Mouse (Mus musculus) intestine, embryonic 14.5 days (tissue): ENCODE measurements at regions not wholly inside any gene's neighbourhood (a gene's known extent, or its start where the extent isn't known, plus 50 kb on each side); places are given as distances from the start of the nearest gene placed in this dataset.
A peak's percentile ranks its signal among the peaks of the same experiment; 100 is the strongest.

Experiments
- ATAC-seq: fragments of 200-750 bp; cut with Nextera tagmentation; replicated peaks from 2 replicates; pipeline ENCODE4 v1.8.0; 2017; ENCODE audit warnings: low read depth, moderate number of reproducible peaks, moderate TSS enrichment, moderate library complexity; ENCODE audit not compliant: low FRiP score, low TSS enrichment
- DNase-seq: peaks from one replicate; pipeline ENCODE4 v3.0.0-alpha.2; 2018; ENCODE audit warnings: low spot score
- H3K27ac ChIP-seq: fragments of 300-500 bp; sonication (generic); 2 replicates; pipeline ENCODE4 v1.5.1; 2014; ENCODE audit warnings: low read depth, mild to moderate bottlenecking, control low read depth
- H3K27me3 ChIP-seq: fragments of 300-500 bp; sonication (generic); replicated peaks from 2 replicates; pipeline ENCODE4 v1.6.1; 2014; ENCODE audit warnings: low read length, control low read depth; ENCODE audit not compliant: control insufficient read depth, insufficient read depth
- H3K36me3 ChIP-seq: fragments of 300-500 bp; sonication (generic); 2 replicates; pipeline ENCODE4 v1.6.1; 2014; ENCODE audit warnings: low read length, control low read depth; ENCODE audit not compliant: control insufficient read depth, insufficient read depth
- H3K4me1 ChIP-seq: fragments of 300-500 bp; sonication (generic); replicated peaks from 2 replicates; pipeline ENCODE4 v1.6.1; 2014; ENCODE audit warnings: low read length, control low read depth, mixed read lengths; ENCODE audit not compliant: control insufficient read depth, insufficient read depth
- H3K4me2 ChIP-seq: fragments of 300-500 bp; sonication (generic); 2 replicates; pipeline ENCODE4 v1.6.1; 2014; ENCODE audit warnings: low read length
- H3K4me3 ChIP-seq: fragments of 300-500 bp; sonication (generic); 2 replicates; pipeline ENCODE4 v1.5.1; 2014; ENCODE audit warnings: low read depth, low read length, control low read depth, mixed read lengths
- H3K9ac ChIP-seq: fragments of 300-500 bp; sonication (generic); 2 replicates; pipeline ENCODE4 v1.6.1; 2014; ENCODE audit warnings: mild to moderate bottlenecking, low read length
- H3K9me3 ChIP-seq: fragments of 300-500 bp; sonication (generic); 2 replicates; pipeline ENCODE4 v1.6.1; 2016; ENCODE audit warnings: low read length, control low read depth; ENCODE audit not compliant: control insufficient read depth
- WGBS: fragments of 180-500 bp; shearing (Covaris S2); extraction: QIAGEN DNeasy Blood & Tissue Kit; methylation state at CpG from one replicate; pipeline ENCODE4 v1.1.7; 2014; 5-methylcytosine and 5-hydroxymethylcytosine counted together

DNA sequence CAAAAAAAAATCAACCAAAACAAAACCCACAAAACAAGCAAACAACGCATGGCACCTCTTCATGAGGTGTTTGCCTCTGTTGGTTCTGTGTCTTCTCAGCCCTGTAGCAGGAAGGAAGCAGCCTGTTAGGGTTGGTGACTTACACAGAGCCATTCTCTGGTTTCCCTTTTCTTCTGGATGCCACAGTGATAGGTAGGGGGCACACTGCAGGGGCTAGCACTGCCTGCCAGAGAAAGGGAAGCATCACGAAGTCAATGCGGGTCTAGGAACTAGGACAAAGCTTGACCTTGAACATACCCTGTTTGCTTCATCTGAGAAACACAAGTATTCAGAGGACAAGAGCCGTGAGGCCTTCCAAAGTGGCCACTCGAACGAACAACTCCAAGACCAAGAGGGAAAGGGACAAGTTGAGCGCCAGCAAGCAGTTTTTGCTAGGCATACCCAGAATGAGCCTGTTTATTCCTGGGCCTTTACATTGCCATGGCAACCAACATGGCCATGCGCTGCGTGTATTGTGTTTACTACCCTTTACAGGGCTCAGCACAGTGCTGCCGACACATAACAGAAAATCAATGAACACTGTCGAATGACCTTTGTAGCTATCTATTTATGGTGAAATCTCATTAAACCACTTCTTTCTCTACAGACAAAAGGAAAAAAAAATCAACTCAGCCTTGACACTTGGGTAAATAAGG, 91.9 kb upstream of the Dpt start:
- DNase-seq: no peak

DNA sequence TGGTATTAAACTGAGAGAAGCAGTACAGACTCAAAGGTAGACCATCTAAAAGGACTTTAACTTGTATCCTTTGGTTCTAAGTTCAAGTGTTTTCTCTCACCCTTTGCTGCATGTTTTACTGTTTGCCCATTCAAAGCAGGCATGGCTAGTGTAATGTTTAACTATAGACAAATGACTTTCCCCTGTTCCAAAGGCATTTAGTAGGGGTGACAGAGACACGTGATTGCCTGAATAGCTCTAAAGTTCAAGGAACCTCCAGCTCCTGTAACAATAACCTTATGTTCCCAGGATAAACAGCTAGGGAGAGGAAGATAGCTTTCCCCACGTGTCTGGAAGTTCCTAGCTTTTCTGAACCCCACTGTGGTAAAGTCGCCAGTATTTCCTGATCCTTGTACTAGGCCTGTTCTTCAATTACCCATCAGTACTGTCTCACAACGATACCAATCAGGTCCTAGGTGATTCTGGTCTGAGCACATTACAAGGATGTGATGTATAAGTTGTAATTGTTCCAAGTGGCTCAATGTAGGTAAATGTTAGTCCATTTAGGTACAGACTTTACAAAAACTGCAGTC, 92.8 kb upstream of the Dpt start:
- Histone ChIP-seq H3K4me2 (no peak overlapping the region), H3K36me3 (no peaks in the 10 kb centered on the region), H3K4me1 (no peaks in the 10 kb centered on the region), H3K9ac (no peak overlapping the region), H3K4me3 (no peak overlapping the region), H3K27me3 (no peaks in the 10 kb centered on the region), H3K9me3 (no peaks in the 10 kb centered on the region), H3K27ac (peak overlapping the region; percentile 29)
- WGBS: 40% methylated on average over 4 of the region's 4 CpGs
- DNase-seq: no peak
- peak; percentile 87 for ATAC-seq

More for the DNA sequence above, 91.9 kb upstream of the Dpt start:
- ATAC-seq: no peak
- Histone ChIP-seq H3K9ac (no peak overlapping the region), H3K9me3 (no peaks in the 10 kb centered on the region), H3K27ac (peak overlapping the region; percentile 29), H3K4me3 (no peak overlapping the region), H3K4me1 (no peaks in the 10 kb centered on the region), H3K27me3 (no peaks in the 10 kb centered on the region), H3K36me3 (no peaks in the 10 kb centered on the region), H3K4me2 (no peak overlapping the region)
- 74% methylated on average over 11 of the region's 11 CpGs for WGBS

DNA sequence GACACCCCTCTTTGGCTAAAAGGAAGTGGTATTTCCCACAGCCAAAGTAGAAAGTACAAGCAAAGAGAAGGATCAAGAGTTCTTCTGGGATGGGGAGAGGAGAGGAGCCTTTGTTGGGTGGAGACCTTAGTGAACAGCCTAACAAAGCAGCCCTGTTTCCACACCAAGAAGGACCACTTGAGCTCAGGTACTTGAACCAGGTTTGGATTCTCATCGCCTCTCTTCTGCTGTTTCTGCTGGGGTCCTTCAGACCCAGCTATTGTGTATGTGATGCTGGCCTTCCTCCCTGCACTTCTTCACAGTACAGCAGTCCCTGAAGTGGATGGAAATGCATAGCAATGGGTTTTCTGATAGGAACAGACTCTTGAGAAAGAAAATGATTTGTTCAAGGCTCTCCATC, 106.4 kb upstream of the Dpt start:
- no peak overlapping the region for H3K27ac ChIP-seq
- no peaks in the 10 kb centered on the region for H3K4me1 ChIP-seq
- ATAC-seq (no peak), DNase-seq (no peak)
- H3K4me3 ChIP-seq: no peak overlapping the region
- H3K9ac ChIP-seq: no peak overlapping the region
- H3K27me3 ChIP-seq: no peaks in the 10 kb centered on the region
- H3K36me3 ChIP-seq: no peaks in the 10 kb centered on the region
- WGBS: 100% methylated on average over 1 of the region's 1 CpGs
- no peak overlapping the region for H3K4me2 ChIP-seq
- H3K9me3 ChIP-seq: no peaks in the 10 kb centered on the region

DNA sequence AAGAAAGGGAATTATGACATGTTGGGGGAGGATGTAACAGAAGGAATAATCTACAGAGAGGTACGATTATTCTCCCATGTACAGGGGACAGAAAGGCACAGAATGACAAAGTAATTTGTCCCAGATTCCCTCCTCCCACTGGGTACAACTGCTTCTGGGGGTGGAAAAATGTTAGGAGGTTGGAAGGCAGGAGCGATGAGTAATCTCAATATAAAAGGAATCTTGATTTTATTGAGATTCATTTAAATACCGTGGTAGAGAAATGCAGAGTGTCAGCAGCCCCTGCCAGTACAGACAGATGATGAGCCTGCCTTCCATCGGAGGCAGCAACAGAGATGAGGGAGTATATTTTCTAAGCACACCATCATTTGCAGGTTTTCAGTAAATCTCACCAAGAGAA, 107.1 kb upstream of the Dpt start:
- no peak overlapping the region for H3K4me3 ChIP-seq
- H3K27me3 ChIP-seq: no peaks in the 10 kb centered on the region
- DNase-seq (no peak), ATAC-seq (no peak)
- WGBS: 78% methylated on average over 4 of the region's 4 CpGs
- H3K9me3 ChIP-seq: no peaks in the 10 kb centered on the region
- no peaks in the 10 kb centered on the region for H3K4me1 ChIP-seq
- no peak overlapping the region for H3K27ac ChIP-seq
- H3K36me3 ChIP-seq: no peaks in the 10 kb centered on the region
- no peak overlapping the region for H3K4me2 ChIP-seq
- no peak overlapping the region for H3K9ac ChIP-seq

DNA sequence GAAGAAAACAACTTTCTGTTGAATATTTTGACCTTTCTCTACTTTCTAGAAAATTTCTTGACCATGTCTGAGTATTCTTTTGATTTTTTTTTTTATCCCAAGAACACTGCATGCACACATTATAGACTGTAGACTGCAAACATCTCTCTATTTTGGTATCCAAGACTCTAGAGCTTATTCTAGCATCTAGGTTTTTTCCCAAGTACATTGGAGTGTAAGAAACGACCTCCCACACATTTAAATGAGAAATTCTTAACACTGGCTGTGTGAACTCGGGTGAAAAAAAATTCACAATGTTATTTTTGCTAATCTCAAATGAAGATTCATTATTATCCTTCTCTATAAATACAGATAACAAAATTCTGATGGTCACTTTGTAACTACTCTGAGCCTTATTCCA, 112.0 kb upstream of the Dpt start:
- Histone ChIP-seq H3K4me3 (no peak overlapping the region), H3K36me3 (no peaks in the 10 kb centered on the region), H3K9me3 (no peaks in the 10 kb centered on the region), H3K27ac (no peak overlapping the region), H3K4me1 (no peaks in the 10 kb centered on the region), H3K27me3 (no peaks in the 10 kb centered on the region), H3K9ac (no peak overlapping the region), H3K4me2 (no peak overlapping the region)
- 58% methylated on average over 2 of the region's 2 CpGs for WGBS
- DNase-seq (no peak), ATAC-seq (no peak)

DNA sequence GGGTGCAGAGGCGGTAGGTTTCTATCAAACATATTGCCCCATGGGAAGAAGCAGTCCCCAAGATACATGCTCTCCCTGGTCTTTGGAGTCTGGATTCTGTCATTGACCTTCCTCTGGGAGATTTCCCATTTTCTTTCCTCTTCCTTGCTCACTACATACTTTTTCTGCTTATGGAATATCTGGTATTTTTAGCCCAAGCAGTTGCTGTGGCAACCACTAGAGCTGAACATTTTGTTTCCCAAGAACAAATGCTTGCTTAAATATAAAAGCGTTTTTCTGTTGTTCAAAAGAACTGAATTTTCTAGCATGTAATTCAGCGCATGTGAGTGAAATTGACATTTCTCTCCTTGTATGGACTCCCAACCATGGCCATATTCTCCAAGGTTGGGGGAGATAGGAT, 112.7 kb upstream of the Dpt start:
- no peak for ATAC-seq
- no peak for DNase-seq
- H3K9me3 ChIP-seq: no peaks in the 10 kb centered on the region
- H3K9ac ChIP-seq: no peak overlapping the region
- H3K36me3 ChIP-seq: no peaks in the 10 kb centered on the region
- H3K4me3 ChIP-seq: no peak overlapping the region
- H3K27me3 ChIP-seq: no peaks in the 10 kb centered on the region
- WGBS: 89% methylated on average over 3 of the region's 3 CpGs
- no peak overlapping the region for H3K27ac ChIP-seq
- no peak overlapping the region for H3K4me2 ChIP-seq
- H3K4me1 ChIP-seq: no peaks in the 10 kb centered on the region

DNA sequence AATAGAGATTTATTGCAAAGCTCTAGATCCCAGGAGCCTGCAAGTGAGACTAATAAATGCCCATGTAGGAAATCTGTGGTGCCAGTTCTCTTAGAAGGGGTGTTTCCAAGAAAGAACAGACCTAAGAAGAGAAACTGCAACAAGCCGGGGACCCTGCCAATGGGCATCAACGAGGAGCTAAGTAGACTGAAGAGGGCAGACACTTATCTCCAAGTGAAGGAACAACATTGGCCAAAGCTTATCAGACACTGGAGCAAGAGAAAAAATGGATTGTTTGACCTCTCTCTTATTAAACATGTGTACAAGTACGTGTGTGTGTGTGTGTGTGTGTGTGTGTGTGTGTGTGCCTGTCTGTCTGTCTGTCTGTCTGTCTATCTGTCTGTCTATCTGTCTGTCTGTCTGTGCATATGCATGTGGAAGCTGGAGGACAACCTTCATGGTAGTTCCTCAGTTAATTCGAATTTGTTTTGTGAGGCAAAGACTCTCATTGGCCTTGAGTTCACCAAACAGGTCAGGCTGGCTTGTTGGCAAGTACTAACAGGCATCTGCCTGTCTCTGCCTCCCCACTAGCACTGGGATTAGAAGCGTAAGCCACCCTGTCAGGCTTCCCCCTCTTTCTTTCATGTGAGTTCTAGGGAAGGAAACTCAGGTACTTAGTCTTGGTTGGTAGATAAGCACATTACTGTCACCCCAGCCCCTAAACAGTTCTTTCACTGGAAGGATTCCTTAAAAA, 113.4 kb upstream of the Dpt start:
- H3K9ac ChIP-seq: no peak overlapping the region
- no peak overlapping the region for H3K27ac ChIP-seq
- H3K27me3 ChIP-seq: no peaks in the 10 kb centered on the region
- no peaks in the 10 kb centered on the region for H3K9me3 ChIP-seq
- ATAC-seq: no peak
- DNase-seq: no peak
- no peak overlapping the region for H3K4me2 ChIP-seq
- WGBS: 83% methylated on average over 5 of the region's 5 CpGs
- H3K36me3 ChIP-seq: no peaks in the 10 kb centered on the region
- no peaks in the 10 kb centered on the region for H3K4me1 ChIP-seq
- H3K4me3 ChIP-seq: no peak overlapping the region

DNA sequence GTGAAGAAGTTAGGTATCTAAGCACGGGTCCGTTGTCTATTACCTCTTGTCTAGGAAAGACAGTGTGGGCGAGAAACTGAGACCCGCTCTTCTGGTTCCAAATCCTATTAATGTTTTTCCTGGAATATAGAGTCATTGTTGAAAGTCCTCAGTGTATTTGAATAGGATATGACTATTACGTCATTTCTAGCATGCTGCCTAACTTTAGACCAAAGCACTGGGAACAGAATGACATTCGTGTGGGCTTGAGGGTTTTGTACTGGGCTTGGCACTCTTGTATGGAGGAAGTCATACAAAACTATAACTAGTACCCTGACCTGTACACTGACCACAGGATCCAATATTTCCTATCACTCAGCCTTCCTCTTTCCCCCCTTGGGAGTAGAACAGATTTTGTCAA, 114.0 kb upstream of the Dpt start:
- Histone ChIP-seq H3K4me2 (no peak overlapping the region), H3K27me3 (no peaks in the 10 kb centered on the region), H3K36me3 (no peaks in the 10 kb centered on the region), H3K9ac (no peak overlapping the region), H3K27ac (no peak overlapping the region), H3K4me1 (no peaks in the 10 kb centered on the region), H3K4me3 (no peak overlapping the region), H3K9me3 (no peaks in the 10 kb centered on the region)
- DNase-seq: no peak
- no peak for ATAC-seq
- WGBS: 90% methylated on average over 6 of the region's 6 CpGs

DNA sequence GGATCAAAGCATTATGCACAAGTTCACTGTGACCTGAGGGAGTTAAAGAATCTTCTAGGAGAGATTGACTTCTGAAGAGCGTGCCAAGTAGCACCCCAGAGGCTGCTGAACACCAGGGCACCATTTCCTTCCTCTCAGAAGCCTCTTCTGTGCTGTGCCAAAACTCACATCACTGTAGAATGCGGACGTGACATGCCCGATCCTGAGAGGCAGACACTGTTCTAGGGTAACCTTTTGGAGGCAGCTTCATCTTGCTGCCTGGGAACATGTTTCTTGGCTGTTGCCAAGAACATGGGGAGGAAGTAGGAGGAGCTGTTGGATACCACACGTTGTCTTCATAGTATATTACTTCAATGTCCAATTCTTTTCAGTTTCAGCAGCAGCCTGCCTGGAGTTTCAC, 114.9 kb upstream of the Dpt start:
- 73% methylated on average over 5 of the region's 5 CpGs for WGBS
- no peaks in the 10 kb centered on the region for H3K27me3 ChIP-seq
- H3K9ac ChIP-seq: no peak overlapping the region
- no peak for ATAC-seq
- H3K4me2 ChIP-seq: no peak overlapping the region
- no peaks in the 10 kb centered on the region for H3K9me3 ChIP-seq
- H3K4me3 ChIP-seq: no peak overlapping the region
- H3K27ac ChIP-seq: no peak overlapping the region
- H3K4me1 ChIP-seq: no peaks in the 10 kb centered on the region
- no peak for DNase-seq
- H3K36me3 ChIP-seq: no peaks in the 10 kb centered on the region
